Mouse (Mus musculus) adrenal gland, postnatal 10 days (tissue): ENCODE results near the gene Clec2i. TPM values are rescaled to one million over a fixed set of nuclear protein-coding genes. Genes with fewer than 3 reads are reported as not detected.
"Not testable (repeated sequence)": the region's sequence is repeated elsewhere in the genome, so short reads cannot be mapped to it uniquely, and the experiment has no call there.

ENCODE experiments used
- DNase-seq: peaks from one replicate; pipeline ENCODE4 v3.0.0; 2021; ENCODE audit warnings: mixed read lengths
- total RNA-seq, 2 experiments: library from RNA; stranded (reverse); gene quantifications; 2 replicates each; pipeline ENCODE4 v1.2.3; 2021

The Clec2i gene
- total RNA-seq, 2 experiments from 2014 or later: 0.30 to 0.39 TPM

DNA sequence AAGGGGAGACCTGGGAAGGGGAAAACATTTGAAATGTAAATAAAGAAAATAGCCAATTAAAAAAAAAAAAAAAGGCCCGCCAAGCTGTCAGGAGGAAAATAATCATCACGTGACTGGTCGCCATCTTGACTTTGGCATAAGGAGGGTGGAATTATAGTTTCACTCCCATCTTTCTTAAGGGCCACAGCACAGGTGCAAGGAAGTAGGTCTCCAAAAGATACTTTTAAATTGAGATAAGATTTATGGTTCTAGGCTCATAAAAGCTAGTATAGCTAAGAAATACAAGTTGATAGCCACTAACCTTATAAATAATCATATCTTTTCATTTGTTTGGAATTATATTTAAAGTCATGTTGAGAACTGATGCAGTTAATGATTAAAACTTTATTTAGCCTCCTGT lies 32.5 kb upstream of the Clec2i start:
- DNase-seq: no peak

- no peak for DNase-seq
Observed at GRCm38 (mm10) chr6:128855477-128855876, 31.9 kb upstream of the Clec2i start.

- DNase-seq: peak; percentile 77
Observed at GRCm38 (mm10) chr6:128856250-128856649, 31.1 kb upstream of the Clec2i start.

DNA sequence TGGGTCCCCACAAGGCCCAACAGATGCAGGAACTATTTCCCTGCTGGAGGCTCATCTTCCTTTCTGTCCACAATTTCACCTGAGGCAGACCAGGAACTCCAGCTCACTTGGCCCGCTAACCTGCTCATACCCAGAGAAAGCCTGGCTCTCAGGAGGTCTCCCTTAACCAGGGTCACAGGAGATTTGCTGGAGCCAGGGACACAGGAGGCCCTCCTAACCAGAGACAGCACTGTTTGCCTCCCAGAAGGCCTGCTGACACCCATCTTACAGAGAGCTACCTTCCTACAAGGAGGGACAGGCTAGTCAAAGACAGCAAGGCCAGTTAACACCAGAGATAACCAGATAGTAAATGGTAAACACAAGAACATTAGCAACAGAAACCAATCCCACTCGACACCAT lies 29.4 kb upstream of the Clec2i start:
- no peak for DNase-seq

GRCm38 (mm10) chr6:128868861-128869260 lies 18.5 kb upstream of the Clec2i start:
- DNase-seq: no peak

DNA sequence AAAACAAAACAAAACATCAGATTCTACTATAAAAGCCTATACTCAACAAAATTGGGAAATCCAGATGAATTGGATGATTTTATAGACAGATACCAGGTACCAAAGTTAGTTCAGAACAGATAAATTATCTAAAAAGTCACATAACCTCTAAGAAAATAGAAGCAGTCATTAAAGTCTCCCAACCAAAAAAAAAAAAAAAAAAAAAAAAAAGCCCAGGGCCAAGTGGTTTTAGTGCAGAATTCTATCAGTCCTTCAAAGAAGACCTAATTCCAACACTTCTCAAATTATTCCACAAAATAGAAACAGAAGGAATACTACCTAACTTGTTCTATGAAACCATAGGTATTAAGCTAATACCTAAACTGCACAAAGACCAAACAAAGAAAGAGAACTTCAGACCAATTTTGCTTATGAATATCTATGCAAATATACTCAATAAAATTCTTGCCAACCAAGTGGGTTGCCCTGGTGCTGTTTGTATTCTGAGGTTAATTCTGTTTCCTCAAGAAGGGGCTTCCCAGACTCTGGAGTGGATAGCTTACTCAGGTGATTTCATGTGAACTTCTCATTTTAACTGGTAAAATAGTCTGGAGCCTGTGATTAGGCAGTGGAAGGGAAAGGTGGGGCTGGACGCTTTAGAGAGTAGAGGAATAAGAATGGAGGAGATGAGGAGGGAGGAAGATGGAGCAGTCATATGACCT lies 15.3 kb upstream of the Clec2i start:
- no peak for DNase-seq

- DNase-seq: no peak
Observed at GRCm38 (mm10) chr6:128888834-128889233, 1.4 kb downstream of the Clec2i start.

- DNase-seq: no peak
Observed at GRCm38 (mm10) chr6:128890948-128891355, 3.6 kb downstream of the Clec2i start, which contains the start of gene BC035044. Gene BC035044 (minus strand): TSS chr6:128891126.

GRCm38 (mm10) chr6:128895404-128896001 lies 8.1 kb downstream of the Clec2i start:
- DNase-seq: no peak

DNA sequence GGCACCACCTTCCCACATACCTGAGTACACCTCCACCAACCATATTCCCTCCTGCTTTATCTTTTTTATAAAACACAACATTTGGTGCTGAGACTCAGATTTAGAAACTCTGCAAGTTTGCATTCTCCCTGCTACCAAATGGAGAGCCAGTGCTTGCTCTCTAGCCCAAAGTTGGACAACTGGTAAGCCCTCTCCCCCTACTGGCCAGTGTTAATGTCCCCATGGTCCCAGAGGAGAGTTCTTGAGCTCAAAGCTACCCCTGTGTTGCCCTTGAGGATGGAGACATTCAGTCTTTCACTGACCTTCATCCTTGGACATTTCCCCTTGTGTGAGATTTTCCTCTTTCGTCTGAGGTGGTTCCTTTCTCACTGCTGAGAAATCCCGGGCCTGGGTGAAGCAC lies 12.7 kb downstream of the Clec2i start:
- DNase-seq: no peak

GRCm38 (mm10) chr6:128900796-128901552 lies 13.6 kb downstream of the Clec2i start:
- DNase-seq: not testable (repeated sequence)

DNA sequence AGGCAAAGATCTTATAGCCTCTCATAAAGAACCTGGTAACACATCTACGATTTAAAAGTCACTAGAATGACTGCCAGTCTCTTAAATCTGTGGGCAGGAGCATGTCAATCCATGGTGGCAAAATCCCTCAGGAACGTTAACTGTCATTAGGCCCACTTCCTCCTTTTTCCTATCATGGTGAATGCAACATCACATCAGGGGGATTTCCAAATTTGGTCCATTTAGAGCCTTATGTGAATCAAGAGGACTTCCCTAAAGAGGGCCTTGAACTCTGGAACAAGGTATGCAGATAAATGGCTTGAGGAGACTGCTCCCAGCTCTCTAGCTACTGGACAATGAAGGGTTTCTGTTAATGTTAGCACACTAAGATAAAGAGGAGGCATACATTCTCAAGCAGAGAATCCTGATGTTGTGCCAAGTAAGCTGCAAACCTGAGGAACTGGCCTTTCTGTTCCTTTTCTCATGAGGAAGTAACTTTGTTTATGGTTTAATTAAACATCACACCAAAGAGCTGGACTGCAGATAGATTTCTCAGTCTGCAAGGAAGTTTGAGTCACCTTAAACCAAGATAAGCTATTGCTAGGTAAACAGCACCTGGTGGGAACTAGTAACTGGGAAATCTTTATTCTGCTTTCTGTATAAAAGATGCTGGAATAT lies 26.3 kb downstream of the Clec2i start:
- no peak for DNase-seq

DNA sequence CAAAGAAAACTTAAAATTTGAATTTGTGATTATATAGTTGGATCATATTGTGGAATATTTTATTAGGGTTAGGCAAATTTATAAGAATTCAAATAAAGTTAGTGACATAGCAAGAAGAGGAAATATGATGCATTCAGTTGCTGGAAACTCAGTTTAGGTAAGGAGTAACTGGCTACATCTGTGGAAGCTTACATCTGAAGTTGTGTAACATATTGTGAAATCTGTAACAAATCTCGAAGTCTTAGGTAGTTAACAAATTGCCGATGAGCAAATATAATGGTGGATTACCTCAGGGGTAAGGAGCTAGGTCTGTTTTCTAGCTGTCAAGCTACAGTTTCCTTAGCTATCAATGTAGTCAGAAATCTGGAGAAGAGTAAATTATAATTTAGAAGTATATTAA lies 29.9 kb downstream of the Clec2i start:
- no peak for DNase-seq

GRCm38 (mm10) chr6:128933050-128933449 lies 45.7 kb downstream of the Clec2i start:
- no peak for DNase-seq

DNA sequence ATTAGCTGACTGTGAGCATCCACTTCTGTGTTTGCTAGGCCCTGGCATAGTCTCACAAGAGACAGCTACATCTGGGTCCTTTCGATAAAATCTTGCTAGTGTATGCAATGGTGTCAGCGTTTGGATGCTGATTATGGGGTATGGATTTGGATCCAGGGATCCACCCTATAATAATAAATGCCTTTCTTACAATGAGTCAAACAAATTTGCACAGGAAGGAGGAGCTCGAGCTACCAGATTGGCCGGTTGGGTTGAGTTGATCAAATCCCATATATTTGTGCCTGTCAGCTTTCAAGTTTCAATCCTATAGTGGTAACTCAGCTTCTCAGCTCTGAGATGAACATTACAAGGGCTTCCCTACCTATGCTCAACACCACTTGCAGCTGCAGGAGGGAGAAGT lies 46.7 kb downstream of the Clec2i start, which contains the start of gene Clec2g:
Clec2g (plus strand) TSS at position 301 of the 400 bp plus-strand sequence.
- DNase-seq: not testable (repeated sequence)

DNA sequence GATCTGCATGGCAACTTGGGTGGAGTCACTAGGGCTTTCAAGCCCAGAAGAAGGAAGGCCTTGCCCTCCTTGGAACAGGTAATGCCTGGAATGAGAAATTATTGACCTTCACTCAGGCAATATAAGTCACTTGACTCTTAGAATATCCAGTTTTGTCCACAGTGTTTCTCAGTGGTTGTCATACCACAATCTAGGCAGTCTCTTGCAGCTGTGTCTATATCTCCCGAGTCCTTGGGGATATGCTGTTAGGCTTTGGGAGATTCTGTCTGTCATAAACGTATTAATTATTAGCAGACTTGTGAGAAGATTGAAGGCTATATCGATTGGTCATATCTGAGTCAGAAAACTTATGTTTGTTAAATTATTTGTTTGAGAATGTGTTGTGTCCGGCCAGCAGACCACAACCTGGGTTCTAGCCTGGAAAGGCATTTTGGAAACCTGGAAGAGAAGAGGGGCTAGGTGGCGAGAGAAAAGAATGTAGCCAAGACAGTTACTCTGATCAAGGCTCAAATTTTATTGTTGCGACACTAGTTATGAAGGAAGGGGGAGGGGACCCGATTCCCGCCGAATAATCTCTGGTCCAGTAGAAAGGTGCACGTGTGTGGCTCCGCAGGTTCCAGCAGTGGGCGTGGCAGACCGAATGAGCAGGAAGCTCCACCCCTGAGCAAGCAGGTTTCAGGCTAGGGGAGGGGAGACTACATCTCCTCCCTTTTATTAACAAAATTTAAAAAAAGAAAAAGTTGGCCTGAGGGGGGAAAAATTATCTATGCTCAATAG lies 48.7 kb downstream of the Clec2i start:
- DNase-seq: not testable (repeated sequence)

DNA sequence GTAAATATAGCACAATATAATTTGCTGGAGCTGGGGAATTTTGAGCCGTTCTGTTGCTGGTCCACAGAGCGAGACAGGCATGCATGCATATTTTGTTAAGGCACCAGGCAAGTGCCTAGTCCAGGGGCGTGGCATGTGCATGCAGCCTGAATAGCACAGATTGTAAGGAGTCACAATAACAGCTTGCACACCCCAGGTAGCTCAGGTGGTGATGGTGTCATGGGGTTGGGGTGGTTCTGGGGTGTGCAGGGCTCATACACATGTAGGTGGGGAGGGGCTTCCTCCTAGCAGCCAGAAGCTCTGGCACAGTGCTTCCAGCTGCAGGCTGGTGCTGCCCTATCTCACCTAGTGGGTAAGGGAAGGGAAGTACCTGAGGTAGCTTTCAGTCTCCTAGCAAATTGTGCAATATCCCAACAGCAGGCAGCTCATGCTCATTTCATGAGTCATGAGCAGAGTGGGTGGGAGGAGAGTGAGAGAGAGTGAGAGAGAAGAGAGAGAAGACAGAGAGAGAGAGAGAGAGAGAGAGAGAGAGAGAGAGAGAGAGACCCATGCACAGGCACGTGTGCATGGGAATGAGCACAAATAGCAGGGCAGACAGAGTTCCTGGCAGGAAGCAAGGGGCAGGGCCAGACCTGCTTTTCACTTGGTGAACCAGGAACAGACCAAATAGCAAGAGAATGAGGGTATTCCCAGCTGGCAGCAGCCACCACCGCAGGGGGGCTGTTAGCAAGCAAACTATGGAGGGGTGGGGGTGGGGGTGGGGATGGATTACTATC lies 54.4 kb downstream of the Clec2i start:
- no peak for DNase-seq

- no peak for DNase-seq
Observed at GRCm38 (mm10) chr6:128945564-128945963, 58.2 kb downstream of the Clec2i start.
